Mouse (Mus musculus): Measurements from ENCODE around the gene Slc6a6.

DNA sequence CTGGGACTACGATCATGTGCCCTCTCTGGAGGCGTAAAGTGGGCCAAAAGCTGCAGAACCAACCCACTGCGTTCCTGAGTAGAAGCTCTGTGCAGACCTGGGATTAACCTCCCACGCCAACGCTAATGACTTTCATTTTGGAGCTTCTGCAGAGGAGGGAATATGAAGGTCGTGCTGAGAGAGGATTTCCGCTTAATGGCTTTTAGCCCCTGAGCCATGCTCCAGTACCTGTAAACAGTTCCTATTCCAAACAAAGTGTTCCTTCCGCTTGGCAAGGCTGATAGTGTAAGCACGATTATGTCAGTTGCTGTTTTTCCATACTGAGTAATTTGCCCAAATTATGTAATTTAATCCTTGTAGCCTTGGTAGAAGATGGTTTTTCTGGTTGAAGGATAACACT, 33.6 kb upstream of the Slc6a6 start:
- TF ChIP-seq CTCF (IDR thresholded peaks at IDR 0.05; ENCODE audit: low read depth, low read length): no peak
- no peak for TF ChIP-seq POLR2A (IDR thresholded peaks at IDR 0.05; ENCODE audit: insufficient read depth, low read length)
